Mouse (Mus musculus): ENCODE results near the gene Mov10. TPM values are rescaled to one million over a fixed set of nuclear protein-coding genes. Genes with fewer than 3 reads are reported as not detected.

The Mov10 gene
- polyA plus RNA-seq, 1 experiment from 2014 or later: 9.1 TPM

DNA sequence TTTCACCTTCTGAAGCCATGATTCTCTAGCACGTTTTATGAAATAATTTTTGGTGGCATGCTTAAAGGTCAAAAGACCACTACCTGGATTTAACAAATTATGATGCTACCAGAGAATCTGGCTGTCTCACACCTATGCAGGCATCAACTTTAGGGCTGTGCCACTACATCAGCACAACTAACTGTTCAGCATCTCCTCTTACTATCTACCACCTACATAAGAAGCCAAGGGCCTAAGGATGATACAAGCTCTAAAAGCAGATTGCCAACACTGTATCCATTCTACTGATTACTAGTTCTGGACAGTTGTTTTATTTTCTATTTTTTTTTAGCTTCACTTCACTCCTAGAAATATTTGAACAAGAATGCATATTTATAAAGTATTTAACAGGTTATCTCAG lies 36.1 kb upstream of the Mov10 start:
- WGBS: 100% methylated on average over 1 of the region's 1 CpGs
- ATAC-seq: no peak
- Histone ChIP-seq H3K4me3 (ENCODE audit: low read length) (no peak overlapping the region), H3K27ac (ENCODE audit: low read depth, low read length) (no peak overlapping the region), H3K27me3 (replicated peaks; ENCODE audit: control insufficient read depth, insufficient read depth, low read length) (no peaks in the 10 kb centered on the region), H3K9me3 (ENCODE audit: control insufficient read depth, low read length) (no peaks in the 10 kb centered on the region), H3K4me1 (ENCODE audit: control insufficient read depth, insufficient read depth, low read depth, low read length) (no peaks in the 10 kb centered on the region), H3K36me3 (ENCODE audit: control insufficient read depth, insufficient read depth, low read length) (no peaks in the 10 kb centered on the region), H3K4me2 (ENCODE audit: low read length) (no peak overlapping the region), H3K9ac (ENCODE audit: low read depth, low read length) (no peak overlapping the region)

DNA sequence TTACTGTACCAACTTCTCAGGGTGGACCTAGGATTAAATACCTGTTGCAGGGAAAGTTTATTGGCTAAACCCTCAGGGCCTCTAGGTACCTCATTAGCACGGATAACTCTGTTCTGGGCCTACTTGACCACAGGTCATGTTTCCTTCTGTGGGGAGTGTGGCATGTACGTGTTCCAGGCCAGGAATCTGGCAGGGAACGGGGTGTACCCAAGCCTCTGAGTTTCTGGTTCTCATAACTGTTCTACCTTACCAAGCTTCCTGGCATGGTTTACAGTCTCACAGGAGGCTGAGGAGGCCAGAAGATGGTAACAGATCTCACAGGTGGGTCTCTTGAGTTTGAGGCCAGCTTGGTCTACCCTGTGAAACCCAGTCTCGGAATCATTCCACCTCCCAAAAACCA lies 28.2 kb upstream of the Mov10 start:
- 94% methylated on average over 4 of the region's 4 CpGs for WGBS
- Histone ChIP-seq H3K9me3 (ENCODE audit: control insufficient read depth, low read length) (no peaks in the 10 kb centered on the region), H3K4me2 (ENCODE audit: low read length) (no peak overlapping the region), H3K36me3 (ENCODE audit: control insufficient read depth, insufficient read depth, low read length) (peaks cover 13% of the 10 kb centered on the region), H3K4me1 (ENCODE audit: control insufficient read depth, insufficient read depth, low read depth, low read length) (no peaks in the 10 kb centered on the region), H3K27me3 (replicated peaks; ENCODE audit: control insufficient read depth, insufficient read depth, low read length) (no peaks in the 10 kb centered on the region), H3K27ac (ENCODE audit: low read depth, low read length) (no peak overlapping the region), H3K9ac (ENCODE audit: low read depth, low read length) (no peak overlapping the region), H3K4me3 (ENCODE audit: low read length) (no peak overlapping the region)
- no peak for ATAC-seq

DNA sequence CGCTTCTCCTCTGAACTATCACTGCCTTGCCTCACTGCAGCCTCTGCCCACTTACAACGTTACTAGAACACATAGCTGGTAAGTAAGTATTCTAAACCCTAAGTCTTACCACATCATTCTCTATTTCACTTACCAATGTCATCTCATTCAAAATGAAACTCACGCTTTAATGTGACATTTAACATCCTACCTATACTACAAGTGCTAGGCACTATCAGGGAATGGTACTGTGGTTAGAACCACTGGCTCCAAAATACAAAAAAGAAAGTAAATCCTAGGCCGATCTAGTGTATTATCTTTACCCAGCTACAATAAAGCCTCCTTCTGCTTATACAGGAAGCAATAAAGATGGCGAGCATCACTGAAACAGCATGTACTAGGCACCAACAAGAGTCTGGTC lies 22.7 kb upstream of the Mov10 start:
- Histone ChIP-seq H3K4me3 (ENCODE audit: low read length) (no peak overlapping the region), H3K36me3 (ENCODE audit: control insufficient read depth, insufficient read depth, low read length) (peaks cover 18% of the 10 kb centered on the region), H3K9me3 (ENCODE audit: control insufficient read depth, low read length) (no peaks in the 10 kb centered on the region), H3K4me1 (ENCODE audit: control insufficient read depth, insufficient read depth, low read depth, low read length) (no peaks in the 10 kb centered on the region), H3K9ac (ENCODE audit: low read depth, low read length) (no peak overlapping the region), H3K27ac (ENCODE audit: low read depth, low read length) (no peak overlapping the region), H3K27me3 (replicated peaks; ENCODE audit: control insufficient read depth, insufficient read depth, low read length) (no peaks in the 10 kb centered on the region), H3K4me2 (ENCODE audit: low read length) (no peak overlapping the region)
- no peak for ATAC-seq
- WGBS: 97% methylated on average over 5 of the region's 5 CpGs

DNA sequence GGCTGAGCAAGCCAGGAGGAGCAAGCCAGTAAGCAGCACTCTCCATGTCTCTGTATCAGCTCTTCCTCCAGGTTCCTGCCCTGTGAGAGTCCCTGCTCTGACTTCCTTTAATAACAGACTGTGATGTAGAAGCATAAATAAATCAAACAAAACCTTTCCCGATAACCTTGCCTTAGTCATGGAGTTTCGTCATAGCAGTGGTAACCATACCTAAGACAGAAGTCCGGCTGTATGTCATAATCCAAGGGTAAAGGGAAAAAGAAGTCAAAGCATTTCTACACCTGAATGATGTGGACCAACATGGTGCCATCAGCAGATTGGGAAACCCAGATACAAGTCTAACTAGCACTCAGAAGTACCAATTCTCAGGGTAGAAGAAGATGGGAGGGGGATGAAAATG lies 17.4 kb upstream of the Mov10 start:
- Histone ChIP-seq H3K36me3 (ENCODE audit: control insufficient read depth, insufficient read depth, low read length) (peaks cover 13% of the 10 kb centered on the region), H3K4me3 (ENCODE audit: low read length) (no peak overlapping the region), H3K27ac (ENCODE audit: low read depth, low read length) (no peak overlapping the region), H3K9me3 (ENCODE audit: control insufficient read depth, low read length) (no peaks in the 10 kb centered on the region), H3K9ac (ENCODE audit: low read depth, low read length) (no peak overlapping the region), H3K27me3 (replicated peaks; ENCODE audit: control insufficient read depth, insufficient read depth, low read length) (no peaks in the 10 kb centered on the region), H3K4me1 (ENCODE audit: control insufficient read depth, insufficient read depth, low read depth, low read length) (no peaks in the 10 kb centered on the region), H3K4me2 (ENCODE audit: low read length) (no peak overlapping the region)
- ATAC-seq: no peak
- WGBS: 98% methylated on average over 3 of the region's 3 CpGs

DNA sequence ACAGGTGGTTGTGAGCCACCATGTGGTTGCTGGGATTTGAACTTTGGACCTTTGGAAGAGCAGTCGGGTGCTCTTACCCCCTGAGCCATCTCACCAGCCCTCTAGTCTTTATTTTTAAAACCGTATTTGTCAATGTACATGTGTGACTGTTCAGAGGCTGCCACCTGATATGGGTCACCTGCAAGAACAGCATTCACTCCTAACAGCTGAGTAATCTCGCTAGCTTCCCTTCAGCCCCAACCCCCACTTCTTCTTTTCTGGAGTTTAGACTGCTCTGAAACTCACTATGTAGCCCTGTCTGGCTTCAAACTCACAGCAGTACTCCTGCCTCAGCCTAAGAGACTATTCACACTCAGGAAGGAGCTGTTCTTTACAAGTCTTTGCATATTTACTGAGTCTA lies 4.0 kb upstream of the Mov10 start:
- no peaks in the 10 kb centered on the region for H3K27me3 ChIP-seq (replicated peaks; ENCODE audit: control insufficient read depth, insufficient read depth, low read length)
- H3K9me3 ChIP-seq (ENCODE audit: control insufficient read depth, low read length): no peaks in the 10 kb centered on the region
- H3K36me3 ChIP-seq (ENCODE audit: control insufficient read depth, insufficient read depth, low read length): 0 out of 2 replicates have a peak, but pooled peaks cover 4% of the 10 kb centered on the region
- 86% methylated on average over 3 of the region's 3 CpGs for WGBS
- ATAC-seq: no peak
- H3K9ac ChIP-seq (ENCODE audit: low read depth, low read length): no peak overlapping the region
- H3K27ac ChIP-seq (ENCODE audit: low read depth, low read length): no peak overlapping the region
- H3K4me1 ChIP-seq (ENCODE audit: control insufficient read depth, insufficient read depth, low read depth, low read length): peaks cover 7% of the 10 kb centered on the region
- no peak overlapping the region for H3K4me3 ChIP-seq (ENCODE audit: low read length)
- no peak overlapping the region for H3K4me2 ChIP-seq (ENCODE audit: low read length)

DNA sequence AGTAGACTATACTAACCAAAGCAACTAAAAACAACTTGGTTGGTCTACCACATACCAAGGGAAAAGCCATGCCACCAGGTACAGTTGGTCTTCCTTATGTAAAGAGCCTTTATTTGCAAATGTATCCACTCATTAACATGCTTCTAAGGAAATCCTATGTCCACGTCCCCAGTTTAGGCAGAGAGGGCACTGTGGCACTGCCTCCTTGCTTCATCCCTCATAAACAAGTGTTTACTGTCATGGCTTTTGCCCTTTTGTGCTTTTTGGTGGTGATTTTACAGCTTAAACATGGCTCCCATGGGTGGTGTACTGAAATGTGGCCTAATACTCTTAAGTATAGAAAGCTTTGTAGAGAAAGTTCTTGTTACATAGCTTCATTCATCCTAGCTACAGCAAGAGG lies 2.1 kb upstream of the Mov10 start:
- Histone ChIP-seq H3K27ac (ENCODE audit: low read depth, low read length) (no peak overlapping the region), H3K27me3 (replicated peaks; ENCODE audit: control insufficient read depth, insufficient read depth, low read length) (no peaks in the 10 kb centered on the region), H3K36me3 (ENCODE audit: control insufficient read depth, insufficient read depth, low read length) (0 out of 2 replicates have a peak, but pooled peaks cover under 1% of the 10 kb centered on the region), H3K4me3 (ENCODE audit: low read length) (no peak overlapping the region), H3K9me3 (ENCODE audit: control insufficient read depth, low read length) (no peaks in the 10 kb centered on the region), H3K9ac (ENCODE audit: low read depth, low read length) (no peak overlapping the region), H3K4me2 (ENCODE audit: low read length) (no peak overlapping the region), H3K4me1 (ENCODE audit: control insufficient read depth, insufficient read depth, low read depth, low read length) (peaks cover 10% of the 10 kb centered on the region)
- no peak for ATAC-seq
- 52% methylated on average over 1 of the region's 1 CpGs for WGBS

DNA sequence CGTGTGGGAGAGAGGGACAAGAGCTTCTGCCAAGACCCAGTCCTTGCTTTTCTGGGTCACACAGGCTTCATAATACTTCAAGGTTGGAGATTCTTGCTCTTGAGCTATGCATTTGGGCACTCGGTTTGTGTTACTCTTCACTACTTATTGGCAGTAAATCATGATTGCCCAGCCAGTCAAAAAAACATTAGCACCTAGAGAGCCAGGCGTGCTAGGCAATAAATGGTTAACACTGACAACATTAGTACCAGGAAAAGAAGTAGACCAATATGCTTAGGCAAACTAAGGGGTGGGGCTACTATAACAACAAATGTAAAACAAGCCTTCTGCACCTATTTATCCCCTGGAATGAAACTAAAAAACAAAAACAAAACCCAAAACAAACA lies 379 bp upstream of the Mov10 start:
- H3K4me1 ChIP-seq (ENCODE audit: control insufficient read depth, insufficient read depth, low read depth, low read length): peaks cover 10% of the 10 kb centered on the region
- peak overlapping the region; percentile 89; the same call in 1 of the 2 replicates for H3K9ac ChIP-seq (ENCODE audit: low read depth, low read length)
- H3K4me3 ChIP-seq (ENCODE audit: low read length): peak overlapping the region; percentile 89
- no peak for ATAC-seq
- H3K9me3 ChIP-seq (ENCODE audit: control insufficient read depth, low read length): no peaks in the 10 kb centered on the region
- no peak overlapping the region for H3K27ac ChIP-seq (ENCODE audit: low read depth, low read length)
- H3K4me2 ChIP-seq (ENCODE audit: low read length): peak overlapping the region; percentile 98
- no peaks in the 10 kb centered on the region for H3K27me3 ChIP-seq (replicated peaks; ENCODE audit: control insufficient read depth, insufficient read depth, low read length)
- WGBS: 5% methylated on average over 3 of the region's 3 CpGs
- H3K36me3 ChIP-seq (ENCODE audit: control insufficient read depth, insufficient read depth, low read length): no peaks in the 10 kb centered on the region

DNA sequence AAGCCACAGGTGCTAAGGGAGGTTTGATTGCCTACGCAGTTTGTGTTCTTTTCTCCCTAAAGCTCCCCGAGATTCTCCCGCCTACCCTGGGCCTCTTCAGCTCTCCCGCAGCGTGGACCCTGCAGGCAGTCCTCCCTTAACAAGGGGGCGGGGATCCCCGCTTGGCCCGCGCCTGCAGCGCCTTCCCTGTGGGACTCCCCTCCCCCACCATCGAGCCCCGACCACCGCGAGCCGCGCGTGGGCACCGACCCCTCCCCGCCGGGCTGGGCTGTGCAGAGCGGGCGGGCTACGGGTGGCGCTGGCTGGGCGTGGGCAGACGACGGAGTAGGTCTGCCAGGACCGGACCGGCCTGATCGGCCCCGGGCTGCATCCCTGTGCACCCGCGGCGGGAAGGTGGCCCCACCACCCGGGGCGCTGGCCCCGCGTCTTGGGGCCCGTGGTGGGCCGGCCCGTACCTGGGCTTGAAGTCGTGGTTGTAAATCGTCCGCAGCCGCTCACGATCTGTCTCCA lies 827 bp downstream of the Mov10 start:
- peak overlapping the region; percentile 89 for H3K9ac ChIP-seq (ENCODE audit: low read depth, low read length)
- no peaks in the 10 kb centered on the region for H3K36me3 ChIP-seq (ENCODE audit: control insufficient read depth, insufficient read depth, low read length)
- H3K27me3 ChIP-seq (replicated peaks; ENCODE audit: control insufficient read depth, insufficient read depth, low read length): no peaks in the 10 kb centered on the region
- peak; percentile 87 for ATAC-seq
- peak overlapping the region; percentile 89 for H3K4me3 ChIP-seq (ENCODE audit: low read length)
- peak overlapping the region; percentile 74 for H3K27ac ChIP-seq (ENCODE audit: low read depth, low read length)
- H3K4me2 ChIP-seq (ENCODE audit: low read length): peak overlapping the region; percentile 98
- H3K4me1 ChIP-seq (ENCODE audit: control insufficient read depth, insufficient read depth, low read depth, low read length): peaks cover 10% of the 10 kb centered on the region
- H3K9me3 ChIP-seq (ENCODE audit: control insufficient read depth, low read length): no peaks in the 10 kb centered on the region
- WGBS: under 1% methylated on average over 44 of the region's 46 CpGs

DNA sequence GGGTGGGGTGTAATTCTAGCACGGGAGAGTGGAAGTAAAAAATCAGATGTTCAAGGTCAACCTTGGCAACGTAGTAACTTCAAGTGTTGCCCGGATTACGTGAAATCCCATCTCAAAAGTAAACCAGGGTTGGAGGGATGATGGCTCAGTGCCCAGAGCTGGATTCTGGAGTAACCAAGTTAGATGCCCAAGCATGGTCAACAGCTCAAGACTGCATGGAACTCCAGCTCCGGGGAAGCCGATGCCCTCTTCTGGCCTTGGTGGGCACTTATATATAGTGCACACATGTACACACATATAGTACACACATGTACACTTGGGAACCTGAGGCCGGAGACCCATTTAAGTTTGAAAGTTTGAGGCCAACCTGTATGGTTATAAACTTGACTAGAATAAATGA lies 2.2 kb downstream of the Mov10 start:
- Histone ChIP-seq H3K4me1 (ENCODE audit: control insufficient read depth, insufficient read depth, low read depth, low read length) (peaks cover 10% of the 10 kb centered on the region), H3K4me2 (ENCODE audit: low read length) (no peak overlapping the region), H3K9me3 (ENCODE audit: control insufficient read depth, low read length) (no peaks in the 10 kb centered on the region), H3K9ac (ENCODE audit: low read depth, low read length) (no peak overlapping the region), H3K4me3 (ENCODE audit: low read length) (no peak overlapping the region), H3K27ac (ENCODE audit: low read depth, low read length) (no peak overlapping the region), H3K27me3 (replicated peaks; ENCODE audit: control insufficient read depth, insufficient read depth, low read length) (no peaks in the 10 kb centered on the region), H3K36me3 (ENCODE audit: control insufficient read depth, insufficient read depth, low read length) (no peaks in the 10 kb centered on the region)
- WGBS: 98% methylated on average over 7 of the region's 7 CpGs
- ATAC-seq: no peak

DNA sequence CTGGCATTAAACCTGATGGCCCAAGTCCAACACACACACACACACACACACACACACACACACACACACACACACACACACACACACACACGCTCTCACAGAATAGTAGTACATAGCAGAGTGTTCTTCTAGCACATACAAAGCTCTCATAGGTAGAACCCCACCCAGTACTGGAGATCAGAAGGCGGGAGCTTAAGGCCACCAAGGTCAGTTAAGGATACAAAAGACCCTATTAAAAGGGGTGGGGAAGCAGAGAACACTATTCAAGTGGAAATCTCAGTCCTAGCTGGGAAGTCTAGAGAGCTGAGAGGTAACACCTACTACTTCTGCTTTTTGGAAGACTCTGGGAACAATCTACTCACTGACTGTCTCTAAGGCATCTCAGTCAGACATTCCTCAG lies 3.0 kb downstream of the Mov10 start:
- Histone ChIP-seq H3K4me3 (ENCODE audit: low read length) (no peak overlapping the region), H3K4me2 (ENCODE audit: low read length) (no peak overlapping the region), H3K27ac (ENCODE audit: low read depth, low read length) (no peak overlapping the region), H3K36me3 (ENCODE audit: control insufficient read depth, insufficient read depth, low read length) (no peaks in the 10 kb centered on the region), H3K27me3 (replicated peaks; ENCODE audit: control insufficient read depth, insufficient read depth, low read length) (no peaks in the 10 kb centered on the region), H3K9ac (ENCODE audit: low read depth, low read length) (no peak overlapping the region), H3K4me1 (ENCODE audit: control insufficient read depth, insufficient read depth, low read depth, low read length) (peaks cover 10% of the 10 kb centered on the region), H3K9me3 (ENCODE audit: control insufficient read depth, low read length) (no peaks in the 10 kb centered on the region)
- no peak for ATAC-seq
- 86% methylated on average over 2 of the region's 2 CpGs for WGBS

Data from hindbrain, embryonic 16.5 days (tissue).